Mouse (Mus musculus) adrenal gland, postnatal 25 days (tissue): Measurements from ENCODE around the gene Vmn1r174. TPM values are rescaled to one million over a fixed set of nuclear protein-coding genes. Genes with fewer than 3 reads are reported as not detected.
"Not testable (repeated sequence)": the region's sequence is repeated elsewhere in the genome, so short reads cannot be mapped to it uniquely, and the experiment has no call there.

Experiments
- DNase-seq: peaks from one replicate; pipeline ENCODE4 v3.0.0; 2021; ENCODE audit warnings: mixed read lengths
- long read RNA-seq: library from polyadenylated mRNA; stranded (forward); transcript quantifications from one replicate; pipeline ENCODE4 v2.0.0, GENCODE M21; 2021
- total RNA-seq: library from RNA; stranded (reverse); gene quantifications from 2 replicates; pipeline ENCODE4 v1.2.3, GENCODE M21; 2021

Vmn1r174 gene
- not detected in 2 replicates for total RNA-seq
- long read RNA-seq = 0 reads

DNA sequence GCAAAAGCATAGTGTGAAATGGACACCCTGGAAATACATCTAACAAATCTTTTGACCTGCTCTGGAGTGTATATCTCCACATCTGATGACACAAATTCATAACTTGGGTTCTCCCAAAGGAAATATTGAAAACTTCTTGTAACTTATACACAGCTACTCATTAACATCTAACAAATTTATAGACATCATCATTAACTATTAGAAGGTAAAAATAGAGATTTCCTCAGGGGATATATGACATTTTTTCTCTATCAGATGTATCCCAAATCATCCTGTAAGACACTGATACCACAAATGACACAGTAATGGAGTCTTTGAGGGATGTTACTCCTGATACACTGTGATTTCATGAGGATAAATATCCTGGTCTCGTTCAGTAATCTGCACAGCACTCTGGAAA, at the start of gene Vmn1r174:
TSS of gene Vmn1r174 (plus strand) at position 301 of the 400 bp plus-strand sequence.
- not testable (repeated sequence) for DNase-seq

DNA sequence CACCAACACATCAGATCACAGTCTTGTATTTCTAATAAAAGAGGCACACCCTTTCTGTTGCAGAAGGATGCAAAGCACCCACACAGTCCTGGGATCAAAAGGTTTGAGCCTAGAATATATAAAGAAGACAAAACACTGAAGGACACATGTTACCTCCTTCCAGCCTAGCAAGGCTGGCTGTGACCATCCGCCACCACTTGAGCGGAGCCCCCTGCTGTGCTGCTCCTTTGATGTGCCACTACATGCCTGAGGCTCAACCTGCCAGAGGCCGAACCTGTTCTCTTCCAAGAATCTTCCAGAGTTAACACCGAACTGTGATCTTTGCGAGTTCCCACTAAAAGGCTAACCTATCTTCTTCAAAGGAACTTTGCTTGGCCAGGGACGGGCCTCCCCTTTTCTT, 32.5 kb downstream of the Vmn1r174 start:
- no peak for DNase-seq

DNA sequence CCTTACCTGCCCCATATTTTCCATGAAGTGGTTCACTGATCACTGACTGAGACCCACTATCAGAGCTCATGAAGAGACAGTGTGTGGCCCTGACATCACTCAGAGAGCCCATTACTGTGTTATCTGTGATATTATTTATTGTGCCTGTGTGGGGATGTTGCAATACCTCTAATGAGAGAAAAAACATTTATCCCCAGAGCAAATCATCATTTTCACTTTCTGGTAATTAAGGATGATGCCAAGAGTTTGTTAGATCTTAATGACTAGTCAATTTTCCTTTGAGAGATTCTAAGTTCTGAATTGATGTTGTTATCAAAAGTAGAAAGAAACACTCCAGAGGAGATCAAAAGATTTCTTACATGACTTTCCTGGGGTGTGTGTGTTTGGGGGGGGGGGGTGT, 58.5 kb downstream of the Vmn1r174 start, which contains the start of gene Vmn1r175:
TSS of gene Vmn1r175 (minus strand) at position 101 of the 400 bp plus-strand sequence.
- DNase-seq = not testable (repeated sequence)

Other genes with a start within 250 kb of the Vmn1r174 start
- not detected in 2 replicates for gene Vmn1r167, start 245.1 kb upstream of the Vmn1r174 start, total RNA-seq
- gene Vmn1r168, start 212.5 kb upstream of the Vmn1r174 start, total RNA-seq = not detected in 2 replicates
- not detected in 2 replicates for gene Vmn1r169, start 176.7 kb upstream of the Vmn1r174 start, total RNA-seq
- gene Vmn1r170, start 146.1 kb upstream of the Vmn1r174 start, total RNA-seq = not detected in 2 replicates
- gene Vmn1r171, start 121.5 kb upstream of the Vmn1r174 start, total RNA-seq = not detected in 2 replicates
- not detected in 2 replicates for gene Vmn1r172, start 94.0 kb upstream of the Vmn1r174 start, total RNA-seq
- gene Vmn1r173, start 51.6 kb upstream of the Vmn1r174 start, total RNA-seq = not detected in 2 replicates
- not detected in 2 replicates for gene Vmn1r175, start 58.4 kb downstream of the Vmn1r174 start, total RNA-seq
- not detected in 2 replicates for gene Vmn1r176, start 85.1 kb downstream of the Vmn1r174 start, total RNA-seq
- gene Vmn1r177, start 114.2 kb downstream of the Vmn1r174 start, total RNA-seq = not detected in 2 replicates
- gene Vmn1r178, start 139.7 kb downstream of the Vmn1r174 start, total RNA-seq = not detected in 2 replicates
- gene Vmn1r179, start 174.7 kb downstream of the Vmn1r174 start, total RNA-seq = not detected in 2 replicates
- gene Vmn1r180, start 198.4 kb downstream of the Vmn1r174 start, total RNA-seq = not detected in 2 replicates
- gene Vmn1r181, start 222.3 kb downstream of the Vmn1r174 start, total RNA-seq = not detected in 2 replicates
- gene V1rd19, start 249.4 kb downstream of the Vmn1r174 start, total RNA-seq = not detected in 2 replicates